ENCODE assay signal across 21 mouse cellular contexts in genomic region chr16:35272417-35272816, GRCm38 (mm10).
A peak's percentile ranks its signal among the peaks of the same experiment; 100 is the strongest.
DNase-seq lines count a peak whose midpoint lies in the region; ATAC-seq and TF ChIP-seq lines count a peak whose summit lies in the region.
"Had no signal": no experiment of that assay in that cellular context is flagged by ENCODE, and none has a peak within 500 bp of the region (broad histone marks: within the 10 kb centered on the region; RNA-seq: fewer than 3 reads in every experiment).

No protein-coding gene starts in this region.

- no peak overlapping the region for H3K9ac ChIP-seq in forebrain, embryonic 14.5 days (ENCODE audit: low read length)
- H3K9ac ChIP-seq in forebrain, embryonic 16.5 days (replicated peaks; ENCODE audit: low read depth, low read length) = no peak overlapping the region
- no peak overlapping the region for H3K9ac ChIP-seq in midbrain, embryonic 14.5 days (replicated peaks; ENCODE audit: low read length)
- H3K9ac ChIP-seq: lung, embryonic 15.5 days; midbrain, embryonic 12.5 days had no signal

- no peaks in the 10 kb centered on the region for H3K27me3 ChIP-seq in forebrain, embryonic 14.5 days (replicated peaks; ENCODE audit: control insufficient read depth, insufficient read depth, low read length)
- H3K27me3 ChIP-seq in forebrain, embryonic 16.5 days (replicated peaks; ENCODE audit: control insufficient read depth, insufficient read depth, low read length) = no peaks in the 10 kb centered on the region
- no peaks in the 10 kb centered on the region for H3K27me3 ChIP-seq in midbrain, embryonic 14.5 days (ENCODE audit: control insufficient read depth, insufficient read depth, low read length)
- H3K27me3 ChIP-seq in midbrain, embryonic 10.5 days (ENCODE audit: low read depth, poor library complexity, severe bottlenecking) = peaks cover 21% of the 10 kb centered on the region

- peak; percentile 71 for TF ChIP-seq CTCF in layer of hippocampus, adult 2 months (conservative IDR thresholded peaks at IDR 0.05)

- H3K36me3 ChIP-seq in forebrain, embryonic 14.5 days (ENCODE audit: control insufficient read depth, insufficient read depth, low read length) = no peaks in the 10 kb centered on the region
- H3K36me3 ChIP-seq in forebrain, embryonic 16.5 days (ENCODE audit: control insufficient read depth, insufficient read depth) = no peaks in the 10 kb centered on the region
- H3K36me3 ChIP-seq in midbrain, embryonic 14.5 days (ENCODE audit: control insufficient read depth, insufficient read depth, low read length) = peaks cover 10% of the 10 kb centered on the region; the same call in 1 of the 2 replicates
- H3K36me3 ChIP-seq in midbrain, embryonic 10.5 days = no peaks in the 10 kb centered on the region
- H3K36me3 ChIP-seq: lung, embryonic 15.5 days; midbrain, embryonic 12.5 days had no signal

- H3K4me2 ChIP-seq in forebrain, embryonic 14.5 days (ENCODE audit: low read length) = no peak overlapping the region
- H3K4me2 ChIP-seq in forebrain, embryonic 16.5 days (ENCODE audit: low read length) = no peak overlapping the region
- no peak overlapping the region for H3K4me2 ChIP-seq in midbrain, embryonic 14.5 days (ENCODE audit: low read length)
- H3K4me2 ChIP-seq: liver, embryonic 11.5 days; lung, embryonic 15.5 days; midbrain, embryonic 12.5 days had no signal

- 31% methylated on average over 4 of the region's 4 CpGs for WGBS in forebrain, embryonic 14.5 days
- 35% methylated on average over 4 of the region's 4 CpGs for WGBS in forebrain, embryonic 16.5 days
- 49% methylated on average over 4 of the region's 4 CpGs for WGBS in midbrain, embryonic 14.5 days
- WGBS in midbrain, embryonic 10.5 days = 41% methylated on average over 4 of the region's 4 CpGs

- no peak overlapping the region for H3K27ac ChIP-seq in forebrain, embryonic 14.5 days (ENCODE audit: low read depth, low read length)
- no peak overlapping the region for H3K27ac ChIP-seq in forebrain, embryonic 16.5 days (ENCODE audit: low read length)
- no peak overlapping the region for H3K27ac ChIP-seq in layer of hippocampus, adult 2 months
- H3K27ac ChIP-seq in midbrain, embryonic 14.5 days (replicated peaks; ENCODE audit: low read depth, low read length) = no peak overlapping the region
- H3K27ac ChIP-seq in midbrain, embryonic 10.5 days (replicated peaks) = no peak overlapping the region
- H3K27ac ChIP-seq: lung, embryonic 15.5 days; midbrain, embryonic 12.5 days had no signal

- peak; percentile 43 for DNase-seq in forebrain, embryonic 14.5 days (ENCODE audit: low spot score)
- DNase-seq in layer of hippocampus, adult 2 months (ENCODE audit: low spot score in 2 of 2) = no peak
- DNase-seq in layer of hippocampus, adult 9-11 months = no peak
- peak; percentile 28 for DNase-seq in midbrain, embryonic 14.5 days
- no peak for DNase-seq in midbrain, embryonic 10.5 days (ENCODE audit: low spot score)
- DNase-seq in embryo, embryonic 10.5 days (ENCODE audit: low spot score) = no peak
- DNase-seq in right cerebral cortex, postnatal 4 days = no peak
- DNase-seq: adrenal gland, adult 8-10 months; cerebellum, adult 9-11 months; embryo, embryonic 11 days; gastrocnemius, postnatal 14 days; kidney, adult 9 months; kidney, postnatal 36 days; thymus, adult 18-20 months; thymus, postnatal 4 days had no signal

- no peak for ATAC-seq in forebrain, embryonic 14.5 days
- ATAC-seq in forebrain, embryonic 16.5 days = no peak
- no peak for ATAC-seq in midbrain, embryonic 14.5 days (ENCODE audit: low FRiP score, low TSS enrichment)
- ATAC-seq: inflammation-experienced regulatory T-cells, adult 6 months had no signal

- no peaks in the 10 kb centered on the region for H3K9me3 ChIP-seq in forebrain, embryonic 14.5 days (replicated peaks; ENCODE audit: control insufficient read depth, low read length)
- no peaks in the 10 kb centered on the region for H3K9me3 ChIP-seq in forebrain, embryonic 16.5 days (ENCODE audit: control insufficient read depth, low read length)
- no peaks in the 10 kb centered on the region for H3K9me3 ChIP-seq in midbrain, embryonic 14.5 days (ENCODE audit: control insufficient read depth, low read length)
- no peaks in the 10 kb centered on the region for H3K9me3 ChIP-seq in midbrain, embryonic 10.5 days (replicated peaks)
- H3K9me3 ChIP-seq: lung, embryonic 15.5 days; midbrain, embryonic 12.5 days had no signal

- no peak overlapping the region for H3K4me3 ChIP-seq in forebrain, embryonic 14.5 days (ENCODE audit: low read depth, low read length)
- H3K4me3 ChIP-seq in forebrain, embryonic 16.5 days (replicated peaks; ENCODE audit: low read length) = no peak overlapping the region
- H3K4me3 ChIP-seq in layer of hippocampus, adult 2 months = no peak overlapping the region
- H3K4me3 ChIP-seq in midbrain, embryonic 14.5 days (replicated peaks; ENCODE audit: low read depth, low read length) = no peak overlapping the region
- no peak overlapping the region for H3K4me3 ChIP-seq in midbrain, embryonic 10.5 days
- H3K4me3 ChIP-seq: lung, embryonic 15.5 days; midbrain, embryonic 12.5 days; myocyte had no signal

- peaks cover 3% of the 10 kb centered on the region; the same call in 1 of the 2 replicates for H3K4me1 ChIP-seq in forebrain, embryonic 14.5 days (ENCODE audit: control insufficient read depth, insufficient read depth, low read length)
- peaks cover 13% of the 10 kb centered on the region for H3K4me1 ChIP-seq in forebrain, embryonic 16.5 days (replicated peaks; ENCODE audit: control insufficient read depth, insufficient read depth, low read length)
- 0 out of 2 replicates have a peak, but pooled peaks cover 3% of the 10 kb centered on the region for H3K4me1 ChIP-seq in midbrain, embryonic 14.5 days (ENCODE audit: control insufficient read depth, insufficient read depth, low read length)
- peaks cover 26% of the 10 kb centered on the region for H3K4me1 ChIP-seq in midbrain, embryonic 10.5 days
- H3K4me1 ChIP-seq: lung, embryonic 15.5 days had no signal

Comparison
In these comparisons a context has a peak if more than half of its experiments do, and no peak if none do; other contexts are left out.
1. DNase-seq: peak in forebrain, embryonic 14.5 days (single experiment) and midbrain, embryonic 14.5 days (single experiment); none in layer of hippocampus, adult 2 months (0 of 2), layer of hippocampus, adult 9-11 months (single experiment), midbrain, embryonic 10.5 days (single experiment), embryo, embryonic 10.5 days (single experiment) and right cerebral cortex, postnatal 4 days (single experiment).